Mouse (Mus musculus) neural tube, embryonic 13.5 days (tissue): ENCODE measurements around the gene Lrrk2. TPM values are rescaled to one million over a fixed set of nuclear protein-coding genes. Genes with fewer than 3 reads are reported as not detected.

Experiments
- ATAC-seq: fragments of 200-750 bp; cut with Nextera tagmentation; 2 replicates; pipeline ENCODE4 v1.8.0; 2017; ENCODE audit warnings: low read depth, mild to moderate bottlenecking, moderate TSS enrichment, moderate library complexity
- H3K27ac ChIP-seq: fragments of 300-500 bp; sonication (generic); replicated peaks from 2 replicates; pipeline ENCODE4 v1.5.1; 2015; ENCODE audit warnings: moderate library complexity, mild to moderate bottlenecking, inconsistent platforms
- H3K27me3 ChIP-seq: fragments of 300-500 bp; sonication (generic); 2 replicates; pipeline ENCODE4 v1.6.1; 2015; ENCODE audit warnings: mild to moderate bottlenecking, inconsistent platforms
- H3K36me3 ChIP-seq: fragments of 300-500 bp; sonication (generic); 2 replicates; pipeline ENCODE4 v1.6.1; 2015; ENCODE audit warnings: mild to moderate bottlenecking, inconsistent platforms
- H3K4me1 ChIP-seq: fragments of 300-500 bp; sonication (generic); replicated peaks from 2 replicates; pipeline ENCODE4 v1.6.1; 2015; ENCODE audit warnings: inconsistent platforms
- H3K4me2 ChIP-seq: fragments of 300-500 bp; sonication (generic); 2 replicates; pipeline ENCODE4 v1.6.1; 2015; ENCODE audit warnings: inconsistent platforms, mild to moderate bottlenecking, moderate library complexity
- H3K4me3 ChIP-seq: fragments of 300-500 bp; sonication (generic); 2 replicates; pipeline ENCODE4 v1.5.1; 2015; ENCODE audit warnings: mild to moderate bottlenecking, inconsistent platforms
- H3K9ac ChIP-seq: fragments of 300-500 bp; sonication (generic); 2 replicates; pipeline ENCODE4 v1.6.1; 2015; ENCODE audit warnings: moderate library complexity, mild to moderate bottlenecking, inconsistent platforms
- H3K9me3 ChIP-seq: fragments of 300-500 bp; sonication (generic); 2 replicates; pipeline ENCODE4 v1.6.1; 2016; ENCODE audit warnings: inconsistent platforms
- WGBS: fragments of 180-500 bp; shearing (Covaris S2); methylation state at CpG from one replicate; pipeline ENCODE4 v1.1.7; 2015; 5-methylcytosine and 5-hydroxymethylcytosine counted together
- polyA plus RNA-seq: library from polyadenylated mRNA; unstranded; fragments of >200 nt; fragmentation: Nextera tagmentation; extraction: Ambion mirVana; gene quantifications from 2 replicates; pipeline ENCODE4 v1.2.1, GENCODE M21; 2015

The Lrrk2 gene
- 1.4 and 2.0 TPM in 2 replicates for polyA plus RNA-seq

- Histone ChIP-seq H3K36me3 (no peaks in the 10 kb centered on the region), H3K9me3 (no peaks in the 10 kb centered on the region), H3K4me3 (peak within 1 kb of the TSS; percentile 49), H3K4me2 (peak within 1 kb of the TSS; percentile 71), H3K4me1 (peaks cover 9% of the 10 kb centered on the region), H3K27ac (peak within 1 kb of the TSS; percentile 56; the same call in 1 of the 2 replicates), H3K27me3 (no peaks in the 10 kb centered on the region), H3K9ac (peak within 1 kb of the TSS; percentile 72)
- WGBS = 2% methylated on average over 40 of the region's 40 CpGs
- ATAC-seq = peak; percentile 95
Observed at GRCm38 (mm10) chr15:91672645-91673568, at the start of gene Lrrk2. TSS of gene Lrrk2 (plus strand) at chr15:91673175.

- no peak overlapping the region for H3K4me2 ChIP-seq
- 89% methylated on average over 2 of the region's 2 CpGs for WGBS
- no peak overlapping the region for H3K27ac ChIP-seq
- no peaks in the 10 kb centered on the region for H3K4me1 ChIP-seq
- H3K9me3 ChIP-seq = no peaks in the 10 kb centered on the region
- no peaks in the 10 kb centered on the region for H3K27me3 ChIP-seq
- H3K9ac ChIP-seq = no peak overlapping the region
- no peak overlapping the region for H3K4me3 ChIP-seq
- ATAC-seq = no peak
- no peaks in the 10 kb centered on the region for H3K36me3 ChIP-seq
Observed at GRCm38 (mm10) chr15:91624475-91624874, 48.5 kb upstream of the Lrrk2 start.

- H3K4me3 ChIP-seq = no peak overlapping the region
- ATAC-seq = no peak
- no peaks in the 10 kb centered on the region for H3K4me1 ChIP-seq
- no peak overlapping the region for H3K27ac ChIP-seq
- H3K9ac ChIP-seq = no peak overlapping the region
- 75% methylated on average over 3 of the region's 3 CpGs for WGBS
- no peaks in the 10 kb centered on the region for H3K36me3 ChIP-seq
- H3K4me2 ChIP-seq = no peak overlapping the region
- H3K9me3 ChIP-seq = no peaks in the 10 kb centered on the region
- H3K27me3 ChIP-seq = no peaks in the 10 kb centered on the region
Observed at GRCm38 (mm10) chr15:91629137-91629536, 43.8 kb upstream of the Lrrk2 start.

- ATAC-seq = no peak
- Histone ChIP-seq H3K4me1 (no peaks in the 10 kb centered on the region), H3K36me3 (no peaks in the 10 kb centered on the region), H3K4me2 (no peak overlapping the region), H3K9me3 (no peaks in the 10 kb centered on the region), H3K9ac (no peak overlapping the region), H3K27me3 (no peaks in the 10 kb centered on the region), H3K4me3 (no peak overlapping the region), H3K27ac (no peak overlapping the region)
- 84% methylated on average over 4 of the region's 4 CpGs for WGBS
Observed at GRCm38 (mm10) chr15:91632473-91632872, 40.5 kb upstream of the Lrrk2 start.

GRCm38 (mm10) chr15:91633051-91633450 lies 39.9 kb upstream of the Lrrk2 start:
- no peak overlapping the region for H3K27ac ChIP-seq
- ATAC-seq = no peak
- H3K36me3 ChIP-seq = no peaks in the 10 kb centered on the region
- no peak overlapping the region for H3K4me2 ChIP-seq
- H3K4me3 ChIP-seq = no peak overlapping the region
- no peaks in the 10 kb centered on the region for H3K9me3 ChIP-seq
- no peaks in the 10 kb centered on the region for H3K4me1 ChIP-seq
- 78% methylated on average over 9 of the region's 9 CpGs for WGBS
- no peaks in the 10 kb centered on the region for H3K27me3 ChIP-seq
- H3K9ac ChIP-seq = no peak overlapping the region

- WGBS = 72% methylated on average over 6 of the region's 6 CpGs
- H3K4me1 ChIP-seq = no peaks in the 10 kb centered on the region
- ATAC-seq = no peak
Observed at GRCm38 (mm10) chr15:91633806-91634205, 39.2 kb upstream of the Lrrk2 start.

GRCm38 (mm10) chr15:91634236-91634635 lies 38.7 kb upstream of the Lrrk2 start:
- Histone ChIP-seq H3K4me2 (no peak overlapping the region), H3K4me3 (no peak overlapping the region), H3K27ac (no peak overlapping the region), H3K36me3 (no peaks in the 10 kb centered on the region), H3K27me3 (no peaks in the 10 kb centered on the region), H3K9me3 (no peaks in the 10 kb centered on the region), H3K4me1 (no peaks in the 10 kb centered on the region), H3K9ac (no peak overlapping the region)
- WGBS = 83% methylated on average over 8 of the region's 8 CpGs
- no peak for ATAC-seq

More at GRCm38 (mm10) chr15:91633806-91634205, 39.2 kb upstream of the Lrrk2 start:
- Histone ChIP-seq H3K4me3 (no peak overlapping the region), H3K9me3 (no peaks in the 10 kb centered on the region), H3K27me3 (no peaks in the 10 kb centered on the region), H3K27ac (no peak overlapping the region), H3K9ac (no peak overlapping the region), H3K4me2 (no peak overlapping the region), H3K36me3 (no peaks in the 10 kb centered on the region)

- WGBS = 77% methylated on average over 3 of the region's 3 CpGs
- Histone ChIP-seq H3K36me3 (no peaks in the 10 kb centered on the region), H3K27me3 (no peaks in the 10 kb centered on the region), H3K9ac (no peak overlapping the region), H3K9me3 (no peaks in the 10 kb centered on the region), H3K4me2 (no peak overlapping the region), H3K4me3 (no peak overlapping the region), H3K27ac (no peak overlapping the region), H3K4me1 (no peaks in the 10 kb centered on the region)
- no peak for ATAC-seq
Observed at GRCm38 (mm10) chr15:91641631-91642030, 31.3 kb upstream of the Lrrk2 start.

- Histone ChIP-seq H3K27me3 (no peaks in the 10 kb centered on the region), H3K27ac (no peak overlapping the region), H3K4me3 (no peak overlapping the region), H3K9ac (no peak overlapping the region), H3K9me3 (no peaks in the 10 kb centered on the region), H3K36me3 (no peaks in the 10 kb centered on the region), H3K4me2 (no peak overlapping the region), H3K4me1 (no peaks in the 10 kb centered on the region)
- 79% methylated on average over 9 of the region's 9 CpGs for WGBS
- ATAC-seq = no peak
Observed at GRCm38 (mm10) chr15:91642682-91643306, 30.2 kb upstream of the Lrrk2 start.

- H3K36me3 ChIP-seq = no peaks in the 10 kb centered on the region
- ATAC-seq = no peak
- H3K27me3 ChIP-seq = no peaks in the 10 kb centered on the region
- 74% methylated on average over 7 of the region's 7 CpGs for WGBS
- H3K9me3 ChIP-seq = no peaks in the 10 kb centered on the region
- no peak overlapping the region for H3K9ac ChIP-seq
- no peak overlapping the region for H3K27ac ChIP-seq
- H3K4me2 ChIP-seq = no peak overlapping the region
- H3K4me1 ChIP-seq = no peaks in the 10 kb centered on the region
- H3K4me3 ChIP-seq = no peak overlapping the region
Observed at GRCm38 (mm10) chr15:91643632-91644348, 29.2 kb upstream of the Lrrk2 start.

GRCm38 (mm10) chr15:91650270-91650669 lies 22.7 kb upstream of the Lrrk2 start:
- no peaks in the 10 kb centered on the region for H3K36me3 ChIP-seq
- H3K27ac ChIP-seq = no peak overlapping the region
- no peaks in the 10 kb centered on the region for H3K4me1 ChIP-seq
- no peaks in the 10 kb centered on the region for H3K9me3 ChIP-seq
- H3K9ac ChIP-seq = no peak overlapping the region
- ATAC-seq = no peak
- 58% methylated on average over 3 of the region's 3 CpGs for WGBS
- no peak overlapping the region for H3K4me3 ChIP-seq
- no peak overlapping the region for H3K4me2 ChIP-seq
- H3K27me3 ChIP-seq = no peaks in the 10 kb centered on the region

GRCm38 (mm10) chr15:91651493-91651892 lies 21.5 kb upstream of the Lrrk2 start:
- no peak overlapping the region for H3K4me2 ChIP-seq
- H3K9me3 ChIP-seq = no peaks in the 10 kb centered on the region; the same call in none of the 2 replicates
- H3K27ac ChIP-seq = no peak overlapping the region
- no peaks in the 10 kb centered on the region for H3K36me3 ChIP-seq
- no peak for ATAC-seq
- H3K4me3 ChIP-seq = no peak overlapping the region
- H3K4me1 ChIP-seq = no peaks in the 10 kb centered on the region
- 82% methylated on average over 7 of the region's 7 CpGs for WGBS
- no peak overlapping the region for H3K9ac ChIP-seq
- no peaks in the 10 kb centered on the region for H3K27me3 ChIP-seq
